Mouse (Mus musculus): Measurements from ENCODE around the gene Gatb. TPM values are rescaled to one million over a fixed set of nuclear protein-coding genes. Genes with fewer than 3 reads are reported as not detected.

Gatb gene
- polyA plus RNA-seq (2012): 3.8 and 4.9 TPM in 2 replicates

DNA sequence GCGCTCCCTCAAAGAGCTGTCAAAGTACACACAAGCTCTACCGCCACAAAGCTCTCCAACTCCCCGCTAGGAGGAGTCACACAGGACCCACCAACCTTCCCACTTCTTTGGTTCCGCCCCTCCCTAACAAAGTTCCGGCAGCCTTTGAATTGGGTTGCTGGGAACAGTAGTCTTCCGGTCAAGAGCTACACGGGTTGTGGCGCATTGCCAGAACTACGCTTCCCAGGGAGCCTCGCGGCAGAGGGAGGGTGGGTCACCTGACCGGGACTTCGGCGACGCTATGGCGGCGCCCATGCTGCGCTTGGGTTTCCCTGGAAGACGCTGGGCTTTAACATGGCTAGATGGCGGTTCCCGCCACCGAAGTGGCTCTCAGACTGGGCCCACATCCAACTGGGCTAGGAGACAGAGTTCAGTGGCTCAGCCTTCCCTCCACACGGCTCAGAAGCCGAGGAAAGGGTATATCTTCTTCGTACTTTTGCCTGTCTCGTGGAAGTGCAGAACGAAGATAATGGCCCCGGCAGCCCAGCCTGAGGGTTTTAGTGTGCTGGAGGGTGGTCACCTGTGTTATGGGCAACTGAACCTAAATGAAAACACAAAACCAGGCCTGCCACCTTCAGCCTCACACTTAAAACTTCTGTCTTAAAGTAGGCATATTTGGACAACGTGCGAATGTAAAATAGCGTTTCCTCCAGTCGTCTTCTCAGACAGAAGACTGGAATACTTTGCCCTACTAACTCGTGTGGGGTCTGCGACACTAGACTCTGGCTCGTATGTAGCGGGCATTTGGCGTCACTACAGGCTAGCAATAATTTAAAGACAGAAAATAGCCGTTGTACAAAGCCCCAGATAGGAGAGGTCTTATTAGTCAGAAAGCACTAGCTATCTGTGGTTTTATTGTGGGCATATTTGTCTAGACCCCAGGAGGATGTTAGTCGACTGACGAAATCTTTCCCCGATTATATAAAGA is at the start of gene Gatb:
TSS of gene Gatb (plus strand) at position 256 of the 967 bp plus-strand sequence.

Other genes with a start within 250 kb of the Gatb start
- gene Fam160a1, start 243.2 kb downstream of the Gatb start, polyA plus RNA-seq (2012): not detected in 2 replicates

All from megakaryocyte-erythroid progenitor cell, adult 5 weeks (primary cell).